Mouse (Mus musculus): ENCODE data around the gene Casp2.
A peak's percentile ranks its signal among the peaks of the same experiment; 100 is the strongest.

Gene Casp2

GRCm38 (mm10) chr6:42264626-42265312 is at the start of gene Casp2:
Gene Casp2, plus strand, starts transcription at chr6:42264985.
- DNase-seq: peak; percentile 98 to 99

- DNase-seq: no peak
Observed at GRCm38 (mm10) chr6:42215028-42215427, 49.8 kb upstream of the Casp2 start, which contains the start of gene Tas2r144. Gene Tas2r144, plus strand, starts transcription at chr6:42215328.

- DNase-seq: peak in 1 of 2 experiments; percentile 4
Observed at GRCm38 (mm10) chr6:42222286-42222685, 42.5 kb upstream of the Casp2 start.

- DNase-seq: no peak
Observed at GRCm38 (mm10) chr6:42225046-42225445, 39.7 kb upstream of the Casp2 start.

- DNase-seq: peak; percentile 82 to 83
Observed at GRCm38 (mm10) chr6:42227240-42228101, 37.3 kb upstream of the Casp2 start.

GRCm38 (mm10) chr6:42229610-42230009 is 35.2 kb upstream of the Casp2 start:
- DNase-seq: no peak

- DNase-seq: no peak
Observed at GRCm38 (mm10) chr6:42231191-42231590, 33.6 kb upstream of the Casp2 start.

- DNase-seq: no peak
Observed at GRCm38 (mm10) chr6:42237276-42237805, 27.4 kb upstream of the Casp2 start.

GRCm38 (mm10) chr6:42241311-42242045 is 23.3 kb upstream of the Casp2 start:
- DNase-seq: no peak

- DNase-seq: peak; percentile 83 to 90
Observed at GRCm38 (mm10) chr6:42245711-42246353, 19.0 kb upstream of the Casp2 start, which contains the start of gene Gstk1. Gene Gstk1, plus strand, starts transcription at chr6:42245935.

GRCm38 (mm10) chr6:42247173-42247572 is 17.6 kb upstream of the Casp2 start:
- peak; percentile 44 to 68 for DNase-seq

GRCm38 (mm10) chr6:42247981-42248380 is 16.8 kb upstream of the Casp2 start:
- DNase-seq: no peak

- DNase-seq: no peak
Observed at GRCm38 (mm10) chr6:42251791-42252190, 13.0 kb upstream of the Casp2 start.

GRCm38 (mm10) chr6:42253103-42253502 is 11.7 kb upstream of the Casp2 start:
- DNase-seq: no peak

- DNase-seq: peak; percentile 69 to 75
Observed at GRCm38 (mm10) chr6:42257303-42257863, 7.4 kb upstream of the Casp2 start.

GRCm38 (mm10) chr6:42260430-42260829 is 4.4 kb upstream of the Casp2 start:
- DNase-seq: no peak

- DNase-seq: peak; percentile 33 to 52
Observed at GRCm38 (mm10) chr6:42261524-42262170, 3.1 kb upstream of the Casp2 start, which contains the start of gene Tmem139. Gene Tmem139, plus strand, starts transcription at chr6:42261970.

GRCm38 (mm10) chr6:42265391-42266330 is 876 bp downstream of the Casp2 start:
- DNase-seq: peak in 1 of 2 experiments; percentile 15

GRCm38 (mm10) chr6:42270817-42271216 is 6.0 kb downstream of the Casp2 start:
- no peak for DNase-seq

- DNase-seq: peak; percentile 64 to 66
Observed at GRCm38 (mm10) chr6:42276151-42276550, 11.4 kb downstream of the Casp2 start.
